Mouse (Mus musculus) lung, postnatal 0 days (tissue): ENCODE results near the gene Nme6. TPM values are rescaled to one million over a fixed set of nuclear protein-coding genes. Genes with fewer than 3 reads are reported as not detected.

ENCODE experiments used
- ATAC-seq: fragments of 200-750 bp; cut with Nextera tagmentation; 2 replicates; pipeline ENCODE4 v1.8.0; 2017; ENCODE audit warnings: moderate library complexity
- DNase-seq: peaks from one replicate; pipeline ENCODE4 v3.0.0-alpha.2; 2016; ENCODE audit warnings: low spot score
- H3K27ac ChIP-seq: fragments of 300-500 bp; sonication (generic); 2 replicates; pipeline ENCODE4 v1.5.1; 2014; ENCODE audit warnings: antibody characterized with exemption, mild to moderate bottlenecking, low read length, mixed read lengths
- H3K27me3 ChIP-seq: fragments of 300-500 bp; sonication (generic); replicated peaks from 2 replicates; pipeline ENCODE4 v1.6.1; 2014; ENCODE audit warnings: low read length, mixed read lengths; ENCODE audit not compliant: insufficient read depth
- H3K36me3 ChIP-seq: fragments of 300-500 bp; sonication (generic); 2 replicates; pipeline ENCODE4 v1.6.1; 2014; ENCODE audit warnings: low read length, mixed read lengths; ENCODE audit not compliant: insufficient read depth
- H3K4me1 ChIP-seq: fragments of 300-500 bp; sonication (generic); 2 replicates; pipeline ENCODE4 v1.6.1; 2014; ENCODE audit warnings: antibody characterized with exemption, low read depth, low read length, mixed read lengths; ENCODE audit not compliant: insufficient read depth
- H3K4me2 ChIP-seq: fragments of 300-500 bp; sonication (generic); replicated peaks from 2 replicates; pipeline ENCODE4 v1.6.1; 2014; ENCODE audit warnings: low read depth, mild to moderate bottlenecking, low read length, moderate library complexity, mixed read lengths
- H3K4me3 ChIP-seq: fragments of 300-500 bp; sonication (generic); 2 replicates; pipeline ENCODE4 v1.5.1; 2014; ENCODE audit warnings: low read depth, low read length
- H3K9ac ChIP-seq: fragments of 300-500 bp; sonication (generic); replicated peaks from 2 replicates; pipeline ENCODE4 v1.6.1; 2014; ENCODE audit warnings: low read depth, mild to moderate bottlenecking
- H3K9me3 ChIP-seq: fragments of 300-500 bp; sonication (generic); 2 replicates; pipeline ENCODE4 v1.6.1; 2016; ENCODE audit warnings: low read length, mixed read lengths
- CTCF ChIP-seq: IDR thresholded peaks from 2 replicates; pipeline ENCODE4 v1.5.1; 2016; ENCODE audit warnings: antibody characterized with exemption, mild to moderate bottlenecking
- EP300 ChIP-seq: IDR thresholded peaks from 2 replicates; pipeline ENCODE4 v1.6.1; 2016; ENCODE audit warnings: antibody characterized with exemption, mild to moderate bottlenecking, control low read depth
- whole genome bisulfite sequencing: fragments of 180-500 bp; shearing (Covaris S2); extraction: QIAGEN DNeasy Blood & Tissue Kit; methylation state at CpG from one replicate; pipeline ENCODE4 v1.1.7; 2014; 5-methylcytosine and 5-hydroxymethylcytosine counted together
- microRNA-seq: library from miRNA; unstranded; fragments of <30 nt; microRNA quantifications from one replicate; pipeline ENCODE4, GENCODE M21; 2016
- polyA plus RNA-seq: library from polyadenylated mRNA; unstranded; fragments of >200 nt; fragmentation: Nextera tagmentation; extraction: Ambion mirVana; gene quantifications from 2 replicates; pipeline ENCODE4 v1.2.1, GENCODE M21; 2015

Nme6 gene
- polyA plus RNA-seq, 1 experiment from 2014 or later, result 22.3 TPM

- 2% methylated on average over 3 of the region's 3 CpGs for WGBS
- no peak for ATAC-seq
- H3K36me3 ChIP-seq, result 0 out of 2 replicates have a peak, but pooled peaks cover 12% of the 10 kb centered on the region
Measured at GRCm38 (mm10) chr9:109876756-109877155, 44.2 kb downstream of the Nme6 start.

GRCm38 (mm10) chr9:109877666-109878065 lies 45.1 kb downstream of the Nme6 start:
- H3K9ac ChIP-seq, result no peak overlapping the region
- no peak overlapping the region for H3K4me2 ChIP-seq
- no peak overlapping the region for H3K27ac ChIP-seq
- H3K36me3 ChIP-seq, result peaks cover 22% of the 10 kb centered on the region; the same call in 1 of the 2 replicates
- H3K4me1 ChIP-seq, result peaks cover 10% of the 10 kb centered on the region; the same call in 1 of the 2 replicates
- DNase-seq, result no peak
- WGBS, result 62% methylated on average over 5 of the region's 5 CpGs
- TF ChIP-seq CTCF, result peak; percentile 26; the same call in 1 of the 2 replicates
- TF ChIP-seq EP300, result no peak
- no peak for ATAC-seq
- H3K9me3 ChIP-seq, result no peaks in the 10 kb centered on the region
- H3K4me3 ChIP-seq, result no peak overlapping the region
- H3K27me3 ChIP-seq, result no peaks in the 10 kb centered on the region

More at GRCm38 (mm10) chr9:109876756-109877155, 44.2 kb downstream of the Nme6 start:
- Histone ChIP-seq H3K4me2 (peak overlapping the region; percentile 72), H3K4me1 (peaks cover 10% of the 10 kb centered on the region; the same call in 1 of the 2 replicates), H3K9ac (peak overlapping the region; percentile 61; the same call in 1 of the 2 replicates), H3K27ac (peak overlapping the region; percentile 80; the same call in 1 of the 2 replicates), H3K27me3 (no peaks in the 10 kb centered on the region), H3K9me3 (no peaks in the 10 kb centered on the region), H3K4me3 (peak overlapping the region; percentile 80)
- DNase-seq, result peak; percentile 40
- TF ChIP-seq CTCF, result no peak
- TF ChIP-seq EP300, result no peak

GRCm38 (mm10) chr9:109879305-109879704 lies 46.8 kb downstream of the Nme6 start:
- no peak for DNase-seq
- H3K36me3 ChIP-seq, result peaks cover 35% of the 10 kb centered on the region; the same call in 1 of the 2 replicates
- H3K27ac ChIP-seq, result no peak overlapping the region
- H3K9ac ChIP-seq, result no peak overlapping the region
- no peaks in the 10 kb centered on the region for H3K9me3 ChIP-seq
- H3K4me3 ChIP-seq, result no peak overlapping the region
- peaks cover 10% of the 10 kb centered on the region; the same call in 1 of the 2 replicates for H3K4me1 ChIP-seq
- TF ChIP-seq EP300 (no peak), CTCF (no peak)
- no peaks in the 10 kb centered on the region for H3K27me3 ChIP-seq
- WGBS, result 76% methylated on average over 1 of the region's 1 CpGs
- no peak for ATAC-seq
- H3K4me2 ChIP-seq, result no peak overlapping the region

- Histone ChIP-seq H3K4me1 (no peaks in the 10 kb centered on the region), H3K27me3 (no peaks in the 10 kb centered on the region), H3K9me3 (no peaks in the 10 kb centered on the region), H3K9ac (no peak overlapping the region), H3K27ac (no peak overlapping the region), H3K4me2 (no peak overlapping the region), H3K36me3 (peaks cover 57% of the 10 kb centered on the region), H3K4me3 (no peak overlapping the region)
- no peak for ATAC-seq
- 57% methylated on average over 4 of the region's 4 CpGs for WGBS
- no peak for DNase-seq
- TF ChIP-seq EP300 (no peak), CTCF (no peak)
Measured at GRCm38 (mm10) chr9:109886259-109886658, 53.7 kb downstream of the Nme6 start.

DNA sequence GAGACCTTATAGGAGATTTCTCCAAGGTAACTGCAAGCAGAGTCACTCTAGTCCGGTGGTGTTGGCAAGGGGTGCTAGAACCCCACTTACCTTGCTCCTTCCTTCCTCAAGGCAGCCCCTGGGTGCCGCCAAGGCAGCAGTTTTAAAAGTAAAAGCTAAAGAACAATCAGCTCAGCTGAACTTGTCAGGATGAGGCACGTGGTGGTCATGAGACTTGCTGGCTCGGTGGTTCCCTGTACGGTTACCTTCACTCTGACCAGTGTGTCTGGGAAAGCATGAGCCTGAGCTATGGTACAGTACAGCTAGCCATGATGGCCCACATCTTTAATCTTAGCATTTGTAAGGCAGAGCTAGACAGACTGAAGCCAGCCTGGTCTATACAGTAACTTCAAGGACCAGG lies 54.8 kb downstream of the Nme6 start:
- H3K27me3 ChIP-seq, result no peaks in the 10 kb centered on the region
- H3K27ac ChIP-seq, result no peak overlapping the region
- DNase-seq, result no peak
- no peak for TF ChIP-seq EP300
- TF ChIP-seq CTCF, result no peak
- no peak overlapping the region for H3K4me2 ChIP-seq
- no peak overlapping the region for H3K9ac ChIP-seq
- 93% methylated on average over 5 of the region's 5 CpGs for WGBS
- peaks cover 60% of the 10 kb centered on the region for H3K36me3 ChIP-seq
- no peaks in the 10 kb centered on the region for H3K9me3 ChIP-seq
- no peak overlapping the region for H3K4me3 ChIP-seq
- H3K4me1 ChIP-seq, result no peaks in the 10 kb centered on the region
- no peak for ATAC-seq

DNA sequence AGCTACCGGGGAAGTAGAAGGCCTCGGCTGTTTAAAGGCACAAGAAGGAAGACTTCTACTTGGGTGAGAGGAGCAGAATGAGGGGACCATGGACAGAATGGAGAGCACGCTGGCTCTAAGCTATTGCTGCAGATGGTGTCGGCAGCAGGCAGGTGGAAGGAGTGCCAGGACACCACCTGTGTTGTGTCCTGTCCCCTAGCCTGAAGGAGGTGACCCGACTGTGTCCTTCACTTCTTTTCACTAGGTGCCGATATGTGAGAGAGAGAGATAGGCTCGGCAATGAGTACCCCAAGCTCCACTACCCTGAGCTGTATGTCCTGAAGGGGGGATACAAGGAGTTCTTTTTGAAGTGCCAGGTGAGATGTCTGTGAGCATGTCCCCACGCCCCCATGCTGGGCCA lies 59.0 kb downstream of the Nme6 start:
- H3K9ac ChIP-seq, result no peak overlapping the region
- no peaks in the 10 kb centered on the region for H3K27me3 ChIP-seq
- H3K9me3 ChIP-seq, result no peaks in the 10 kb centered on the region
- peaks cover 34% of the 10 kb centered on the region for H3K36me3 ChIP-seq
- H3K4me2 ChIP-seq, result no peak overlapping the region
- DNase-seq, result no peak
- H3K4me3 ChIP-seq, result no peak overlapping the region
- 91% methylated on average over 8 of the region's 8 CpGs for WGBS
- no peak overlapping the region for H3K27ac ChIP-seq
- TF ChIP-seq EP300 (no peak), CTCF (no peak)
- H3K4me1 ChIP-seq, result no peaks in the 10 kb centered on the region
- ATAC-seq, result no peak

Small RNAs within 50 kb of the gene (microRNA-seq; reads per million reads assigned to microRNA genes)
- 0.73 reads per million for gene Mir7089

Other genes starting within 250 kb of the Nme6 start
- gene Fbxw24, start 206.7 kb upstream of the Nme6 start, polyA plus RNA-seq, result not detected in 2 replicates
- not detected in 2 replicates for gene Fbxw25, start 168.1 kb upstream of the Nme6 start, polyA plus RNA-seq
- gene Fbxw18, start 130.0 kb upstream of the Nme6 start, polyA plus RNA-seq, result not detected in 2 replicates
- gene Fbxw26, start 86.7 kb upstream of the Nme6 start, polyA plus RNA-seq, result not detected in 2 replicates
- gene Fbxw27, start 42.1 kb upstream of the Nme6 start, polyA plus RNA-seq, result not detected in 2 replicates
- gene Spink8, start 20.5 kb upstream of the Nme6 start, polyA plus RNA-seq, result not detected in 2 replicates
- gene Camp, start 16.9 kb downstream of the Nme6 start, polyA plus RNA-seq, result 10.3 and 13.1 TPM in 2 replicates
- gene Cdc25a, start 42.8 kb downstream of the Nme6 start, polyA plus RNA-seq, result 7.1 and 8.7 TPM in 2 replicates
- gene Map4, start 98.7 kb downstream of the Nme6 start, polyA plus RNA-seq, result 35.6 and 36.9 TPM in 2 replicates